Mouse (Mus musculus) liver, embryonic 14.5 days (tissue): ENCODE data around the gene St8sia1.

ENCODE experiments used
- CTCF ChIP-seq: IDR thresholded peaks from 2 replicates; pipeline ENCODE4 v1.5.1; 2016; ENCODE audit warnings: antibody characterized with exemption, low read depth, control low read depth
- EP300 ChIP-seq: IDR thresholded peaks from 2 replicates; pipeline ENCODE4 v1.6.1; 2016; ENCODE audit warnings: antibody characterized with exemption, low read depth

- TF ChIP-seq EP300 (no peak), CTCF (no peak)
These were observed 90.3 kb downstream of the St8sia1 start for GRCm38 (mm10) chr6:142873795-142874563.
